Comparison of ENCODE assay signal across 12 mouse cellular contexts in the genomic region with DNA sequence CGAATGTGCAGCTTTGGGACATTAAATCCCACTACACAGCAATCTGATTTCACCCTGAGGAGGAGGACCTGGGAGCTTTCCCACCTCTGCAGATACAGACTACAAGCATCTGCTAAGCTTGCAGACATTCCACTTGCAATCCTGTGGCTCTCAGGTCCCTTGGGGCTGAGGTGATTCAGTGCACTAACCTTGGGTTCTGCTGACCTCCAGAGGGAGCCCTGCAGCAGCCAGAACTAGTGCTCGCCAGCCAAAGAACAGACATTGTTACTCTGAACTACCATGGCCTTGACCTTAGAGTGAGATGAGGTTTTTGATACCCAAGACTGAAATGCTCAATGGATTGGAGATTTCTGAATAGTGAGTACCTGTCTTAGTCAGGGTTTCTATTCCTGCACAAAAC. TPM values are rescaled to one million over a fixed set of nuclear protein-coding genes. Genes with fewer than 3 reads are reported as not detected.
DNase-seq lines count a peak whose midpoint lies in the region; ATAC-seq and TF ChIP-seq lines count a peak whose summit lies in the region.
"Had no signal": no experiment of that assay in that cellular context is flagged by ENCODE, and none has a peak within 500 bp of the region (broad histone marks: within the 10 kb centered on the region; RNA-seq: fewer than 3 reads in every experiment).

No protein-coding gene starts in this region.

- peak; percentile 78 for TF ChIP-seq CTCF in liver, adult 2 months (IDR thresholded peaks at IDR 0.05; ENCODE audit: low read depth, low read length)

- 45% methylated on average over 2 of the region's 2 CpGs for WGBS in liver, adult 2 months
- WGBS in liver, embryonic 11.5 days = 49% methylated on average over 2 of the region's 2 CpGs
- 37% methylated on average over 2 of the region's 2 CpGs for WGBS in liver, embryonic 13.5 days (ENCODE audit: insufficient replicate concordance)

- no peak for TF ChIP-seq POLR2A in liver, adult 2 months (IDR thresholded peaks at IDR 0.05; ENCODE audit: extremely low read depth, insufficient read depth, low read length)

- H3K9ac ChIP-seq in liver, adult 2 months (ENCODE audit: low read depth, low read length) = no peak overlapping the region
- no peak overlapping the region for H3K9ac ChIP-seq in liver, embryonic 11.5 days (ENCODE audit: low read depth, low read length)
- H3K9ac ChIP-seq in ES-E14 (ENCODE audit: insufficient read depth, low read depth, low read length, poor library complexity, severe bottlenecking) = no peak overlapping the region
- H3K9ac ChIP-seq in liver, embryonic 13.5 days = no peak overlapping the region
- H3K9ac ChIP-seq: hindbrain, embryonic 15.5 days; limb, embryonic 15.5 days had no signal

- peaks cover 7% of the 10 kb centered on the region; the same call in 1 of the 2 replicates for H3K4me1 ChIP-seq in liver, adult 2 months (ENCODE audit: control insufficient read depth, insufficient read depth, low read length)
- H3K4me1 ChIP-seq in liver, embryonic 11.5 days (replicated peaks; ENCODE audit: control insufficient read depth, insufficient read depth, low read length) = no peaks in the 10 kb centered on the region
- H3K4me1 ChIP-seq in ES-E14 (ENCODE audit: control insufficient read depth in 2 of 2, insufficient read depth in 2 of 2, low read length in 2 of 2, poor library complexity in 1 of 2) = no peaks in the 10 kb centered on the region
- no peaks in the 10 kb centered on the region for H3K4me1 ChIP-seq in liver, embryonic 13.5 days (replicated peaks)
- H3K4me1 ChIP-seq: limb, embryonic 15.5 days had no signal

- no peaks in the 10 kb centered on the region for H3K79me2 ChIP-seq in liver, adult 2 months (ENCODE audit: control insufficient read depth, insufficient read depth, low read length)

- no peak overlapping the region for H3K4me2 ChIP-seq in liver, embryonic 11.5 days
- H3K4me2 ChIP-seq in liver, embryonic 13.5 days = no peak overlapping the region
- H3K4me2 ChIP-seq: hindbrain, embryonic 15.5 days; limb, embryonic 15.5 days had no signal

- no peak overlapping the region for H3K4me3 ChIP-seq in liver, adult 2 months (ENCODE audit: insufficient read depth, low read depth, low read length)
- H3K4me3 ChIP-seq in liver, embryonic 11.5 days (ENCODE audit: low read depth, low read length) = no peak overlapping the region
- H3K4me3 ChIP-seq in ES-E14 (ENCODE audit: insufficient read depth in 1 of 2, low read depth in 1 of 2, low read length in 2 of 2, poor library complexity in 1 of 2, severe bottlenecking in 1 of 2) = no peak overlapping the region
- H3K4me3 ChIP-seq in liver, embryonic 13.5 days (replicated peaks) = no peak overlapping the region
- H3K4me3 ChIP-seq: hindbrain, embryonic 15.5 days; limb, embryonic 15.5 days had no signal

- in situ Hi-C loops in ES-E14 (cut with MboI; ENCODE audit: low sequenced_read_pairs in 2 of 2, unreplicated experiment in 2 of 2) = no loop called here

- no peak overlapping the region for H3K27ac ChIP-seq in liver, adult 2 months (replicated peaks; ENCODE audit: insufficient read depth, low read depth, low read length)
- no peak overlapping the region for H3K27ac ChIP-seq in liver, embryonic 11.5 days (ENCODE audit: low read depth, low read length)
- H3K27ac ChIP-seq in ES-E14 (ENCODE audit: insufficient read depth, low read depth, low read length, poor library complexity, severe bottlenecking) = no peak overlapping the region
- no peak overlapping the region for H3K27ac ChIP-seq in liver, embryonic 13.5 days
- H3K27ac ChIP-seq: hindbrain, embryonic 15.5 days; limb, embryonic 15.5 days had no signal

- DNase-seq in liver, adult 2 months (ENCODE audit: extremely low read depth, low read depth, low spot score) = peak; percentile 51
- DNase-seq in liver, embryonic 11.5 days (ENCODE audit: low spot score) = no peak
- peak; percentile 30 for DNase-seq in ES-E14 (ENCODE audit: low read depth, low spot score)
- peak; percentile 50 for DNase-seq in adrenal gland, postnatal 14 days
- DNase-seq in liver, embryonic 13.5 days = peak; percentile 2
- no peak for DNase-seq in cerebellum, postnatal 14 days
- no peak for DNase-seq in heart, adult 9 months (ENCODE audit: low spot score in 2 of 2)
- DNase-seq in cerebellum, postnatal 25 days = no peak
- DNase-seq: gastrocnemius, postnatal 10 days had no signal

- H3K9me3 ChIP-seq in liver, embryonic 11.5 days (ENCODE audit: control insufficient read depth, low read length) = no peaks in the 10 kb centered on the region
- H3K9me3 ChIP-seq in ES-E14 (ENCODE audit: control insufficient read depth, insufficient read depth, low read depth, low read length) = no peaks in the 10 kb centered on the region
- no peaks in the 10 kb centered on the region for H3K9me3 ChIP-seq in liver, embryonic 13.5 days (replicated peaks)
- H3K9me3 ChIP-seq: hindbrain, embryonic 15.5 days; limb, embryonic 15.5 days had no signal

- no peak for ATAC-seq in liver, embryonic 11.5 days (replicated peaks; ENCODE audit: low FRiP score)
- no peak for ATAC-seq in liver, embryonic 13.5 days (ENCODE audit: low read depth)

- H3K36me3 ChIP-seq in liver, adult 2 months (ENCODE audit: control insufficient read depth, insufficient read depth, low read length) = no peaks in the 10 kb centered on the region
- H3K36me3 ChIP-seq in liver, embryonic 11.5 days (ENCODE audit: control insufficient read depth, insufficient read depth, low read length) = no peaks in the 10 kb centered on the region
- H3K36me3 ChIP-seq in ES-E14 (ENCODE audit: control insufficient read depth, insufficient read depth, low read length, poor library complexity, severe bottlenecking) = no peaks in the 10 kb centered on the region
- H3K36me3 ChIP-seq in liver, embryonic 13.5 days = no peaks in the 10 kb centered on the region
- H3K36me3 ChIP-seq: hindbrain, embryonic 15.5 days; limb, embryonic 15.5 days had no signal

- H3K27me3 ChIP-seq in liver, adult 2 months (ENCODE audit: control insufficient read depth, insufficient read depth, low read length) = no peaks in the 10 kb centered on the region
- H3K27me3 ChIP-seq in liver, embryonic 11.5 days (replicated peaks; ENCODE audit: control insufficient read depth, insufficient read depth, low read length) = no peaks in the 10 kb centered on the region; the same call in 1 of the 2 replicates
- H3K27me3 ChIP-seq in liver, embryonic 13.5 days = no peaks in the 10 kb centered on the region
- H3K27me3 ChIP-seq: hindbrain, embryonic 15.5 days; limb, embryonic 15.5 days had no signal

TF ChIP-seq in ES-E14, 5 proteins besides CTCF, POLR2A, EP300 and RAD21:
- TF ChIP-seq HCFC1 (IDR thresholded peaks at IDR 0.05; ENCODE audit: borderline replicate concordance, insufficient read depth, low read length) (no peak), MAFK (IDR thresholded peaks at IDR 0.05; ENCODE audit: insufficient read depth, low read depth, low read length) (no peak), ZC3H11A (IDR thresholded peaks at IDR 0.05; ENCODE audit: borderline replicate concordance, low read depth, low read length) (no peak), ZNF384 (IDR thresholded peaks at IDR 0.05; ENCODE audit: low read depth, low read length) (no peak), CHD2 (IDR thresholded peaks at IDR 0.05; ENCODE audit: low read depth, low read length) (no peak)
TF ChIP-seq in ES-E14: peak in this region for 0.

RNA-seq across cellular contexts. Expression of gene Ranbp3l, which starts 4.4 kb away (rescaled TPM):
- total RNA-seq in liver, adult 2 months (2014; rRNA removed) = 1.8 and 3.5 TPM in 2 replicates
- polyA plus RNA-seq in liver, adult 2 months (2012; rRNA removed) = 0.32 and 0.55 TPM in 2 replicates
- 0.06 and 0.27 TPM in 2 replicates for polyA plus RNA-seq in liver, embryonic 11.5 days (2014; fragmentation: Nextera tagmentation; extraction: Ambion mirVana)
- 0.09 TPM in 1 of 2 replicates, not detected in the other for total RNA-seq in ES-E14 (2012; rRNA removed)
- total RNA-seq in adrenal gland, postnatal 14 days (2021) = not detected in 2 replicates
- polyA plus RNA-seq in liver, embryonic 13.5 days (2015; fragmentation: Nextera tagmentation; extraction: Ambion mirVana) = 0.28 and 0.29 TPM in 2 replicates
- polyA plus RNA-seq: embryonic facial prominence, embryonic 11.5 days had no signal

Comparison
In these comparisons a context has a peak if more than half of its experiments do, and no peak if none do; other contexts are left out.
1. DNase-seq: peak in liver, adult 2 months (single experiment), ES-E14 (single experiment), adrenal gland, postnatal 14 days (single experiment) and liver, embryonic 13.5 days (single experiment); none in liver, embryonic 11.5 days (single experiment), cerebellum, postnatal 14 days (0 of 2), heart, adult 9 months (0 of 2) and cerebellum, postnatal 25 days (0 of 2).